Mouse (Mus musculus) megakaryocyte, embryonic 14.5 days (primary cell): ENCODE data around the gene Ccnl1. TPM values are rescaled to one million over a fixed set of nuclear protein-coding genes. Genes with fewer than 3 reads are reported as not detected.

ENCODE experiments used
- H3K27me3 ChIP-seq: replicated peaks from 2 replicates; pipeline ENCODE3; 2012; ENCODE audit warnings: inconsistent platforms
- H3K36me3 ChIP-seq: replicated peaks from 2 replicates; pipeline ENCODE3; 2012; ENCODE audit warnings: low read length, inconsistent platforms, mixed read lengths
- H3K4me1 ChIP-seq: 2 replicates; pipeline ENCODE4 v1.6.1; 2012; ENCODE audit warnings: inconsistent platforms
- H3K4me3 ChIP-seq: replicated peaks from 2 replicates; pipeline ENCODE3; 2012; ENCODE audit warnings: moderate library complexity, mild to moderate bottlenecking, inconsistent platforms
- H3K9me3 ChIP-seq: 2 replicates; pipeline ENCODE4 v1.6.1; 2012; ENCODE audit warnings: inconsistent platforms
- FLI1 ChIP-seq: IDR thresholded peaks from 2 replicates; pipeline ENCODE4 v1.6.1; 2012; ENCODE audit warnings: low read length, inconsistent platforms, mixed read lengths
- GATA1 ChIP-seq: IDR thresholded peaks from 3 replicates; pipeline ENCODE4 v1.6.1; 2012; ENCODE audit warnings: mixed read lengths, low read length, inconsistent platforms, borderline replicate concordance
- polyA plus RNA-seq: library from polyadenylated mRNA; stranded (reverse); fragments of >175 nt; gene quantifications from 2 replicates; pipeline ENCODE4 v1.2.3, GENCODE M21; 2012; ENCODE audit warnings: low replicate concordance; ENCODE audit not compliant: insufficient read depth

Gene Ccnl1
- polyA plus RNA-seq, 1 experiment, result 21.7 TPM

DNA sequence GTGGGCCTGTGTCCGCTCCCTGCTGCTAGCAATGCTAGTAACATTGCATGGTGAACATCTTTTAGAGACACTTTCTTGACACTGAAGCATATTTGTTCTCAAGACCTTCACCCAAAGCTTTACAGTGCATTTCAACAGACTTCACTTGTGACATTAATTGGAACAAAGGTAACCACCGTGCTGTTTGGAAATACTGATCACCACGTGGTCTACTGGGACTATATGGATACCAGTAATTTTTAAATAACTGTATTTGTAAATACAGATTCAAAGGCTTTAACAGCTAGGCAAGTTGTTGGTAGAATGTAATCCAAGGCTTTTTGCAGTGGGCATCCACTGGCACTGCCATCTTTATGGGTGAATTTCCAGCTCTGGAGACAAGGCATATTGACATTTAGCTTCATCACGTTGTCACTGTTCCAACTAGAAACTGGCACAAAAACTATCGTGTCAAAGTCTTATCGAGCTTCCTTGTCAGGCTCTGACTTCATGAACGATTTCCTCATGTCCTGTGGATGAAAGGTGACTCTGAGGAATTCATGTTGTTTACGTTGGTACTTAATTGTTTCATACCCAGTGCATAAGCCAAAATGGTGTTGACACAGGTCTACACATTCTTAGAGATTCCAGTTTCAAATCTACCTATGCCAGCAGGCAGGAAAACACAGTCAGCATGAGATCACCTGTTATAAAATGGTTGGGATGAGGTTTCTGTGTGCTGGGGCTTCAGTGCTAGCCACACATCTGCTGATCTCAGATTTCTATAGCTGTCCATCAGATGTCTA lies 30.9 kb upstream of the Ccnl1 start:
- TF ChIP-seq FLI1 (no peak), GATA1 (no peak)
- Histone ChIP-seq H3K9me3 (no peaks in the 10 kb centered on the region), H3K4me3 (no peak overlapping the region), H3K4me1 (peaks cover 25% of the 10 kb centered on the region), H3K36me3 (no peaks in the 10 kb centered on the region), H3K27me3 (no peaks in the 10 kb centered on the region)

DNA sequence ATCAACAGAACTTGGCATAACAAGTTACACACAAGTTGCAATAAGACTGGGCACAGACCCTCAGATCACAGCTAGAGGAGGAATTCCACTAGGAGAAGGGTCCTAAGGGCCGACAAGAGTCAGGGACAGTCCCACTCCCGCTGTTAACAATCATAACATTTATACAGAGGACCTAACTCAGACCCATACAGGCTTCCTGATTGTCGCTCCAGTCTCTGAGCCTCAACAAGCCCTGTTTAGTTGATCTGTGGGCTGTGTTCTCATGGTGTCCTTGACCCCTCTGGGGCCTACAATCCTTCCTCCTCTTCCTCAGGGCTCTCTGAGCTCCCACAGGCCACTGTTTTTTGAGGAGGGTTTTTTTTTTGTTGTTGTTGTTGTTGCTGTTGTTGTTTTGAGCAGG lies 18.2 kb upstream of the Ccnl1 start:
- peaks cover 50% of the 10 kb centered on the region for H3K4me1 ChIP-seq
- no peaks in the 10 kb centered on the region for H3K36me3 ChIP-seq
- H3K9me3 ChIP-seq, result no peaks in the 10 kb centered on the region
- TF ChIP-seq FLI1 (no peak), GATA1 (no peak)
- H3K27me3 ChIP-seq, result no peaks in the 10 kb centered on the region
- H3K4me3 ChIP-seq, result no peak overlapping the region

DNA sequence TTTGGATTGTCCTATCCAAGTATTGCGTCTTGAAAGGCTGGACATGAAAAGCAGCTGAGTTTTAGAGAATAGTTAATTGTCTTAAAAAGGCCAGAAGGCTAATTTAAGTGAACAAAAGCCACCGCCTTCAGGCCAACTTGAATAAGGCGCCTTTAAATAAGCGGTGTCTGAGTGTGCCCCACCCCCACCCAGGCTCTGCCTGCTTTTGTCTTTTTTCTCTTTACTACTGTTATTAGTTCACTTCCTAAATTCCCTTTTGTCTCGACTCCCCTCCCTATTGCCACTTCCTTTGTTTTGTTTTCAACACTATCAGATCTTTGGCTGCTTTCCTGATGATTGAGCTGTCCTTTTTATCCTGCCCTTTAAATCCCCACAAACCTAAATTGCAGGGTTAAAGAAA lies 17.3 kb upstream of the Ccnl1 start:
- Histone ChIP-seq H3K27me3 (no peaks in the 10 kb centered on the region), H3K4me1 (peaks cover 50% of the 10 kb centered on the region), H3K9me3 (no peaks in the 10 kb centered on the region), H3K4me3 (peak overlapping the region; percentile 94), H3K36me3 (no peaks in the 10 kb centered on the region)
- TF ChIP-seq FLI1 (no peak), GATA1 (no peak)

DNA sequence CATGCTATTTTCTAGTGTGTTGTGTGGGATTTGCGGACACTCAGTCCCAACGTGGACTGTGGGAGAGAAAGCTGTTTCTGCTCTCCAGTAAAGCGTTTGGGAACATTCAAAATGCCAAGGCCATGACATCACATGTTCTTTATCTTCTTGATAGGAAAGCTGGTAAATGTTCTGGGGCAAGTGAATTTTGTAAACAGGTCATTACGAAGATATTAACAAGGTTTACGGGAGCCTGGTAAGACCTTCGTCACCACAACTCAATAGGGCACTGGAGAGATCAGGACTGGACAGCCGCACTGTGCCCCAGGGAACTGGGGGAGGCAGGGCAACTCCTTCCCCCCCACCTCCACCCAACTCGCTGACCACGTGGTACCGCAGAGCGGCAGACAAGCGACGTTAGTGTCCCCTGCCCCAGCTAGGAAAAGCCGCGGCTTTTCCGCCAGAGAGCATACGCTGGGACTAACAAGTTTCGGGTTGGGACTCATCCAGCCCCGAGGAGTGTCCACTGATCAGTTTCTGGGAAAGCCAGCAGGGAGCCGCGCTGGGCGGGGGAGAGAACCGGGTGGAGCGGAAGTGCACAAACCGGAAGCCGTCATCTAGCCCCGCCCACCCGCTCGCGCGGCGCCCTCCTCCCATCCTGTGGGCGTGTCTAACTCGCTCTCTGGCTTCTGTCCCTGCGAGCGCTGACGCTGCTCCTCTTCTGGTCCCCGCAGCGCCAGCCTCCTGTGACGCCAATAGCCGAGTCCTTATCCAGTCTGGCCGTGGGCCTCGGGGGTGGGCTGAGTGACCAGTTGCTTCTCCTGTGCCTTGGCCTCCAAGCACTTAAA lies 16.4 kb upstream of the Ccnl1 start:
- Histone ChIP-seq H3K27me3 (no peaks in the 10 kb centered on the region), H3K4me1 (peaks cover 52% of the 10 kb centered on the region), H3K36me3 (no peaks in the 10 kb centered on the region), H3K4me3 (peak overlapping the region; percentile 94), H3K9me3 (0 out of 2 replicates have a peak, but pooled peaks cover under 1% of the 10 kb centered on the region)
- TF ChIP-seq GATA1 (no peak), FLI1 (peak; percentile 33; the same call in 1 of the 2 replicates)

DNA sequence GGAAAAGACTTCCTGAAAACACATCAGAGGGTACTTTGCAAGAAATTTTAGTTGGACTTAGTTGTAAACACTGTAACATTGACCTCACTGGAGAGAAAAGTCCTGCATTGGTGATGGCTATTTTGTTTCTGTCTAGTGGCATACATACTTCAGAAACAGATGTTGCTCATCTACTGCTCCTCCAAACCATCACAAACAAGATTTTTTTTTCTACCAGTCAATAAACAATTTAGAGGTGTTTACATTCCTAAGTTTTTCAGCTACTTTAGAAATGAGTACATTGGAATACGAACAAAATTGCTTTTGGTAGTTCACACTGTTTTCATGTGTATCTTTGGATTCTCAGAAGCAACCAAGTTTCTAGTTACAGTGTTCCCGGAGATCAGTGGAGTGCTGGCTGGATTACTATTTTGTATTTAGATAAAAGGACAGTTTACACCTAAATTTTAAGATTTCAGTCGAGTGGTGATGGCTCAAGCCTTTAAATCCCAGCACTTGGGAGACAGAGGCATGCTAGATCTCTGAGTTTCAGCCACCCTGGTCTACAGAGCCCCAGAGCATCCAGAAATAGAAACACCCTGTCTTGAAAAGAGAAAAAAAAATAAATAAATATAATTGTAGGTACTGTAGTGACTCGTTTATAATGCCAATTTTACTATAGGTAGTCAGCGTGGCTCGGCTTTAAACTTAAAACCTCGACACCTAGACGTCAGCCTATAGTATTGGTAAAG lies 15.6 kb upstream of the Ccnl1 start:
- H3K4me3 ChIP-seq, result peak overlapping the region; percentile 94
- H3K9me3 ChIP-seq, result peaks cover 5% of the 10 kb centered on the region; the same call in 1 of the 2 replicates
- no peaks in the 10 kb centered on the region for H3K36me3 ChIP-seq
- TF ChIP-seq GATA1 (no peak), FLI1 (no peak)
- peaks cover 58% of the 10 kb centered on the region for H3K4me1 ChIP-seq
- no peaks in the 10 kb centered on the region for H3K27me3 ChIP-seq

DNA sequence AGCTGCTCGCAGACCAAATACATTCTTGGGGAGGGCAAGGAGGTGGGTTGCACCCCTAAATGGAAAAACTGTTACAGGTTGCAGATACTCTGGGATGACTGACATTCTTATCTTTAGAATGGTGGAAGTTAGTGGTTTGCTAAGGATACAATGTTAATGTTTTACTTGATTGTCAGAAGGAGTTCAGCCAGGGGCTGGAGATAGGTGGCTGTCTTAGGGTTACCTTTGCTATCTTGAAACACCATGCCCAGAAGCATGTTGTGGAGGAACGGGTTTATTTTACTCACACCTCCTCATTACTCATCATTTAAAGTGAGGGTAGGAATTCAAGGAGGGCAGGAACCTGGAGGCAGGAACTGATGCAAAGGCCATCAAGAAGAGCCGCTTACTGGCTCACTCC lies 11.1 kb upstream of the Ccnl1 start:
- no peak for TF ChIP-seq GATA1
- H3K36me3 ChIP-seq, result peaks cover 8% of the 10 kb centered on the region
- no peaks in the 10 kb centered on the region for H3K27me3 ChIP-seq
- H3K4me1 ChIP-seq, result peaks cover 43% of the 10 kb centered on the region
- H3K9me3 ChIP-seq, result peaks cover 8% of the 10 kb centered on the region; the same call in 1 of the 2 replicates
- H3K4me3 ChIP-seq, result no peak overlapping the region

DNA sequence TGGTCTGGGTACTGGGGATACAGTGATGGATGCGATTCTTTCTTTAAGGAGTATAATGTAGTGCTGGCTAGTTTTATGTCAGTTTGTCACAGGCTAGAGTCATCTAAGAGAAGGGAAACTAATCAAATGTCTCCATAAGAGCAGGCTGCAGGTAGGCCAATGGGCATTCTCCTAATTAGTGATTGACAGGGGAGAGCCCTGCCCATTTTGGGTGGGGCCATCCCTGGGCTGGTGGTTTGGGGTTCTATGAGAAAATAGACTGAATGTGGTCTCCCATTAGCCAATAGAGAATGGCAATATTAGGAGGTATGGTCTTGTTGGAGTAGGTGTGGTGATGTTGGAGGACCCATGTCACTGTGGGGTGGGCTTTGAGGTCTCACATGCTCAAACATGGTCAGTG lies 8.3 kb upstream of the Ccnl1 start:
- no peak overlapping the region for H3K4me3 ChIP-seq
- H3K4me1 ChIP-seq, result peaks cover 41% of the 10 kb centered on the region
- peaks cover 10% of the 10 kb centered on the region for H3K36me3 ChIP-seq
- TF ChIP-seq GATA1 (no peak), FLI1 (no peak)
- H3K27me3 ChIP-seq, result no peaks in the 10 kb centered on the region
- peaks cover 8% of the 10 kb centered on the region; the same call in 1 of the 2 replicates for H3K9me3 ChIP-seq

DNA sequence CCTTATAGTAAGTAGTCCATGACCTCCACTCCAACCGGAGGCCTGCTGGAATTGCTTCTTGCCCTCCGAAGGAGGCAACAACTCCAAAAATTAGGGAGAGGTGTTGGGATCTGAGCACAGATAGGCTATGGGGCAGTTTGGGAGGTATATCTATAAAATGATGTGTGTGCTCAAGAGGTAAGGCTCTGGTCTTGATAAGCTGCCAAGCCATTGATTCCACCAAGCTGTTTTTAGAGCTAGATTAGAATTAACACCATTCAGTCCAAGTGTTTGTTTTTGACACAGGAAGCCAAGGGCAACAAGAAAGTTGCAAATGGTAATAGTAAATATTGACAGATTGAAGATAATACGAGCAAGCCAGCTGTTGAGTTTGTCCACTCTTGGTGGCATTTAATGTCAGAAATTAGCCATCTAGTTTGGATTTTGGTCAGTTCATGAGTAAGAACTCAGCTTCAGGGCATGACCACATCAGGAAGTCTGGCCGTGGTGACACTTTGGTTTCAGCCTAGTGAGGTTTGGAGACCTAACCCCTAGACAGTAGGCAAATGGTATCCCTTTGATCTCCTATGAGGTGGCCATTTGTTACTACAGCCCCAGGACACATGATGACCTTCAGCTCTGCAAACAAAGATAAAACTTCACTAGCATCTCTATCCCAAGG lies 4.4 kb upstream of the Ccnl1 start:
- Histone ChIP-seq H3K27me3 (no peaks in the 10 kb centered on the region), H3K4me1 (peaks cover 59% of the 10 kb centered on the region), H3K4me3 (peak overlapping the region; percentile 59), H3K36me3 (peaks cover 15% of the 10 kb centered on the region), H3K9me3 (no peaks in the 10 kb centered on the region)
- TF ChIP-seq FLI1 (no peak), GATA1 (no peak)

DNA sequence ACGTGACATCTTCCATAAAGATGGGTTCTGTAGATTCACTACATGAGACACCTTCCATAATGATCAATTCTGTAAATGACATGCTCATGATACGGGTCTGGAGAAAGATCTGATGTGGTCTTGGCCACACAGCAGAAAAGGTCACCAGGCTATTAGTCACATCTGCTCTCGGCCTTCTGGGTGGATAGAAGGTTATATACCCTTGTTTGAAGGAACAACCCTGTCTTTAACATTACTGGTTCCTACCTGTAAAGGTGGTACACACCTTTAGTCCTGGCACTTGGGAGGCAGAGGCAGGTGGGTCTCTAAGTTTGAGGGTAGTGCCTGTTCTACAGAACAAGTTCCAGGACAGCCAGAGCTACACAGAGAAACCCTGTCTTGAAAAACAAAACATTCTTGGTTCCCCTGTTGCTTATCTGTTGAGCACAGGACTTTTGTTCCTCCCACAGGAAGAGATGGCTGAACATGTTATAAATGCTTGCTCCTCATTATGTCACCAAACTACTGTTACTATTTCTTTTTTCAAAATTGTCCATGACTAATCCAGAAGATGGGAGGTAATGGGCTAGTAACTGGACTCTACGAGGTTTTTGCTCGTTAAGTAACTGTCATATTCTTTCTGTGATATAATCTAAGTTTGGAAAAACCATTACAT lies 2.4 kb upstream of the Ccnl1 start:
- H3K36me3 ChIP-seq, result peaks cover 26% of the 10 kb centered on the region
- peak overlapping the region; percentile 84 for H3K4me3 ChIP-seq
- H3K9me3 ChIP-seq, result no peaks in the 10 kb centered on the region
- H3K4me1 ChIP-seq, result peaks cover 69% of the 10 kb centered on the region
- no peaks in the 10 kb centered on the region for H3K27me3 ChIP-seq
- no peak for TF ChIP-seq FLI1
- TF ChIP-seq GATA1, result peak; percentile 85; the same call in 1 of the 3 replicates
